Mouse (Mus musculus): Measurements from ENCODE around the gene Edem1. TPM values are rescaled to one million over a fixed set of nuclear protein-coding genes. Genes with fewer than 3 reads are reported as not detected.

Edem1 gene
- polyA plus RNA-seq, 1 experiment from 2014 or later = 19.5 TPM

Other genes starting within 250 kb of the Edem1 start
- 44.5 and 45.4 TPM in 2 replicates for gene Bhlhe40, start 168.0 kb upstream of the Edem1 start, polyA plus RNA-seq (2015; fragmentation: Nextera tagmentation; extraction: Ambion mirVana)
- gene Arl8b, start 45.5 kb upstream of the Edem1 start, polyA plus RNA-seq (2015; fragmentation: Nextera tagmentation; extraction: Ambion mirVana) = 79.3 and 85.7 TPM in 2 replicates